Mouse (Mus musculus) ES-Bruce4 (cell line): ENCODE data around the gene Grm8. TPM values are rescaled to one million over a fixed set of nuclear protein-coding genes. Genes with fewer than 3 reads are reported as not detected.

Experiments used
- H3K27ac ChIP-seq: 2 replicates; pipeline ENCODE4 v1.5.1; 2012; ENCODE audit warnings: low read length, inconsistent platforms; ENCODE audit not compliant: insufficient read depth
- H3K27me3 ChIP-seq: 2 replicates; pipeline ENCODE4 v1.6.1; 2012; ENCODE audit warnings: mild to moderate bottlenecking, low read length, inconsistent platforms; ENCODE audit not compliant: control insufficient read depth, poor library complexity, insufficient read depth, severe bottlenecking
- H3K36me3 ChIP-seq: 2 replicates; pipeline ENCODE4 v1.6.1; 2012; ENCODE audit warnings: inconsistent platforms, mild to moderate bottlenecking, low read length, moderate library complexity; ENCODE audit not compliant: control insufficient read depth, poor library complexity, insufficient read depth, severe bottlenecking
- H3K4me1 ChIP-seq: one replicate; pipeline ENCODE4 v1.8.1; 2011; ENCODE audit warnings: low read length; ENCODE audit not compliant: control insufficient read depth, insufficient read depth
- H3K4me3 ChIP-seq: 2 replicates; pipeline ENCODE4 v1.5.1; 2011; ENCODE audit warnings: low read depth, mild to moderate bottlenecking, low read length
- H3K9ac ChIP-seq: 2 replicates; pipeline ENCODE4 v1.6.1; 2012; ENCODE audit warnings: low read depth, mild to moderate bottlenecking, inconsistent platforms; ENCODE audit not compliant: poor library complexity, severe bottlenecking
- H3K9me3 ChIP-seq: replicated peaks from 2 replicates; pipeline ENCODE4 v1.6.1; 2012; ENCODE audit warnings: mild to moderate bottlenecking, low read length, inconsistent platforms; ENCODE audit not compliant: control insufficient read depth, poor library complexity, insufficient read depth, severe bottlenecking
- CTCF ChIP-seq: IDR thresholded peaks from one replicate; pipeline ENCODE4 v1.8.1; 2011; ENCODE audit warnings: low read depth, low read length
- EP300 ChIP-seq: IDR thresholded peaks from 2 replicates; pipeline ENCODE4 v1.6.1; 2011; ENCODE audit warnings: low read depth, low read length; ENCODE audit not compliant: insufficient read depth
- POLR2A ChIP-seq: IDR thresholded peaks from one replicate; pipeline ENCODE4 v1.8.1; 2011; ENCODE audit warnings: low read length; ENCODE audit not compliant: insufficient read depth
- polyA plus RNA-seq: library from polyadenylated mRNA; stranded (reverse); fragments of >200 nt; gene quantifications from 2 replicates; pipeline ENCODE4 v1.2.4, GENCODE M21; 2011; ENCODE audit warnings: low read depth; ENCODE audit not compliant: missing spikeins, insufficient read depth, insufficient read length

The Grm8 gene
- polyA plus RNA-seq, 1 experiment, result 1.9 TPM

DNA sequence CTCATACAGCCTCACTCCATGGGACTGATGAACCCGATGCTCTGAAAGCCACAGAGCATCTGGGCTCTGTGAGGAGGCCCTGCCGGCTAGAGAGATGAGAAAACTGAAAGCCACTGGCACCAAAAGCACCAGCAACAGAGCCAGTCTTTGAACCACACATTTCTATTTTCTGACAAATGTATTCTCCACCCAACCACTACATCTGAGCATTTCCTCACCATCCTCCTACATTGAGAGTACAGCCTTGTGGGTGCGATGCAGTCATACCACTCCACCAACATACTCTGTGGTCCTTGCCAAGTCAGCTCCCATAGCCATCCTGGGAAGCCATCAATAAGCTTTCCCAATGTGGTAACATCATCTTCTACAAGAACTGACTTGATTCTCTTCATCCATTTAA lies 43.1 kb downstream of the Grm8 start:
- Histone ChIP-seq H3K27me3 (no peaks in the 10 kb centered on the region; the same call in 1 of the 2 replicates), H3K9me3 (no peaks in the 10 kb centered on the region), H3K27ac (no peak overlapping the region), H3K4me1 (no peaks in the 10 kb centered on the region), H3K9ac (no peak overlapping the region), H3K36me3 (no peaks in the 10 kb centered on the region), H3K4me3 (no peak overlapping the region)
- TF ChIP-seq EP300 (no peak), POLR2A (no peak), CTCF (no peak)

DNA sequence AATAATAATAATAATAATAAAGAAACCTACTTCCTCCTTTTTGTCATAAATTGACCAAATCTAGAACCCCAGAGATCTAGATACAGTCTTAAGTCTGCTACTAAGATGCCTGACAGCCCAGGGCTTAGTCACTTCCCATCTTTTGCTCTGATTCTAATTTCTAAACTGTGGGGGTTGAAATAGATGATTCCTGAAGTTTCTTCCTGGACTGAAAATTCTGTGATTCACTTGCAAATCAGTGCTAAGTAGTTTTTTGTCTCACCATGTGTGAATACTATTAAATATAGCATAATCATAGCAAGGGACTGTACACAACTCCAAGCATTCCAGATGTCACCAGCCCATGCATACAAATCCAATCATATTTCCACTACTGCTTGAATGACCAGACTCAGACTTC lies 44.0 kb downstream of the Grm8 start:
- H3K27ac ChIP-seq, result no peak overlapping the region
- H3K9ac ChIP-seq, result no peak overlapping the region
- TF ChIP-seq EP300 (no peak), CTCF (no peak), POLR2A (no peak)
- H3K4me3 ChIP-seq, result no peak overlapping the region
- no peaks in the 10 kb centered on the region; the same call in 1 of the 2 replicates for H3K27me3 ChIP-seq
- no peaks in the 10 kb centered on the region for H3K36me3 ChIP-seq
- no peaks in the 10 kb centered on the region for H3K9me3 ChIP-seq
- H3K4me1 ChIP-seq, result no peaks in the 10 kb centered on the region

DNA sequence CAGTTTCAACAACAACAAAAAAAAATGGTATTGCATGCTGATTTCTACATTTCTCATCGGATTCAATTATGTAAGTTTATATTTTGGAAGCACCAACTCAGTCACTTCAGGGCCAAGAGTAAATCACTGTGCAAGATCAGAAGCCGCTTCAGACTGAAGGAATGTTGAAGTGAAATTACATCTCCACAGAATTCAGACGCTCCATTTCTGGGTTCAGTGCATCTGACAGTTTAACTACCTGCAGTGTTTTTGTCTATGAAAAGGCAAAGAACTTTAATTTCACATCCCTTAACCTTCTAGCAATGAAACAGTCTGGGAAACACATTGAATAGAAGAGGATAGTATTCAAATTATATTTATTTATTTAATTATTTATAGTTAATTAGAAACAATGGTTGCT lies 59.4 kb downstream of the Grm8 start:
- H3K9ac ChIP-seq, result no peak overlapping the region
- no peak for TF ChIP-seq EP300
- TF ChIP-seq POLR2A, result no peak
- no peak for TF ChIP-seq CTCF
- no peaks in the 10 kb centered on the region for H3K36me3 ChIP-seq
- no peaks in the 10 kb centered on the region for H3K27me3 ChIP-seq
- H3K4me1 ChIP-seq, result no peaks in the 10 kb centered on the region
- H3K27ac ChIP-seq, result no peak overlapping the region
- H3K9me3 ChIP-seq, result no peaks in the 10 kb centered on the region
- no peak overlapping the region for H3K4me3 ChIP-seq

DNA sequence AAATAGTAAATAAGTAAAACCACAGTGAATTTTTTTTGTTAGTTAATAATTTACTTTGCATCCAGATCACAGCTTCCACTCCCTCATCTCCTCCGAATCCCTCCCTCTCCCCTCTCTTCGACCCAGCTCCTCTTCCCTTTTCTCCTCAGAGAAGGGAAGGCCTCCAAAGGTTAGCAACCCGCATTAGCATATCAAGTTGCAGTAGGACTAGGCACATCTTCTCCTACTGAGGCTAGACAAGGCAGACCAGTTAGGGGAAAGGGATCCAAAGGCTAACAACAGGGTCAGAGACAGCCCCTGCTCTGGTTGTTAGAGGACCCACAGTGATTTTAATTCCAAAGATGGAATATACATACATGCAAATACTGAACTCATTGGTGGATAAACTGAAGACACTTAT lies 60.5 kb downstream of the Grm8 start:
- Histone ChIP-seq H3K4me3 (no peak overlapping the region), H3K9me3 (no peaks in the 10 kb centered on the region), H3K36me3 (no peaks in the 10 kb centered on the region), H3K27ac (no peak overlapping the region), H3K27me3 (no peaks in the 10 kb centered on the region), H3K9ac (no peak overlapping the region), H3K4me1 (no peaks in the 10 kb centered on the region)
- TF ChIP-seq EP300, result no peak
- TF ChIP-seq POLR2A, result no peak
- no peak for TF ChIP-seq CTCF

DNA sequence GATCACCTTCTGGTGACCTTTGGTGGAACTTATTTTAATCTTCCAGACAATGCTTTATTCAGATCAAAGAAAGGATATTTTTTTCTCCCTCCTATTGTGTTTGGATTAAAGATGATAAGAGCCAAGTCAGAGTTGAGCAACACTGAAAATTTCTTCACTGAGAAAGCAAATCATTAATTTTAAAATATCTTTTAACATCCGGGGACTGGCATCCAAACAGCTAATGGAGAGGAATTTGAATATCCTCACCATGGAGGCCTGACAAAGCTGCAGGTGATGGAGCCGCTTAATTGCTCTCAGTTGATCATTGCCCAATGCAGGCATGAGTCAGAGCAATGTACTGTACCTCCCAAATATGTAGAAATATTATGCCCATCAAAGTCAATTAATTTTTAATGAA lies 83.0 kb downstream of the Grm8 start:
- Histone ChIP-seq H3K27me3 (no peaks in the 10 kb centered on the region), H3K4me3 (no peak overlapping the region), H3K9me3 (no peaks in the 10 kb centered on the region), H3K9ac (no peak overlapping the region), H3K36me3 (no peaks in the 10 kb centered on the region), H3K4me1 (no peaks in the 10 kb centered on the region), H3K27ac (no peak overlapping the region)
- TF ChIP-seq CTCF (no peak), POLR2A (no peak), EP300 (no peak)

DNA sequence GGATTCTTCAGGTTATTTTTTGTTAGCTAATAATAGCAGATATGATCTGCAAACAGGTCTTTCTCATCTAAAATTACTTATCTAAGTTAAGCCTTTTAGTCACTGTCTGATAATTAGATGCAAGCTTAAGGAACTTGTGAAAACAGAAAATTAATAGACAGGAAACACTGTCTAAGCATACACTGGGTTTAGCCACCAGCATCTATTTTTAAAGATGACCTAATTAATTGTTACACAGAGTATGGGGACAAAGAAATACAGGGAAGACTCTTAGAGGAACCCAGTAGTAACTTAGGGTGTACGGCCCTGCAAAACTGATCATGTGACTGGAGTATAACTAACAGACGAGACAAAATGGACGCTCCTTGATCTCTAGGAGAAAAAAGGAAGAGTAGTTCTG lies 92.6 kb downstream of the Grm8 start:
- no peaks in the 10 kb centered on the region for H3K27me3 ChIP-seq
- no peak for TF ChIP-seq POLR2A
- no peak for TF ChIP-seq CTCF
- no peak for TF ChIP-seq EP300
- H3K4me1 ChIP-seq, result no peaks in the 10 kb centered on the region
- H3K36me3 ChIP-seq, result no peaks in the 10 kb centered on the region
- no peak overlapping the region for H3K27ac ChIP-seq
- no peak overlapping the region for H3K9ac ChIP-seq
- no peak overlapping the region for H3K4me3 ChIP-seq
- H3K9me3 ChIP-seq, result no peaks in the 10 kb centered on the region
